ENCODE assay signal across 14 mouse cellular contexts in genomic region chr1:119654307-119654706, GRCm38 (mm10). TPM values are rescaled to one million over a fixed set of nuclear protein-coding genes. Genes with fewer than 3 reads are reported as not detected.
DNase-seq lines count a peak whose midpoint lies in the region; ATAC-seq and TF ChIP-seq lines count a peak whose summit lies in the region.
"Had no signal": no experiment of that assay in that cellular context is flagged by ENCODE, and none has a peak within 500 bp of the region (broad histone marks: within the 10 kb centered on the region; RNA-seq: fewer than 3 reads in every experiment).

No protein-coding gene starts in this region.

- no peaks in the 10 kb centered on the region for H3K4me1 ChIP-seq in liver, adult 2 months (ENCODE audit: control insufficient read depth, insufficient read depth, low read length)
- H3K4me1 ChIP-seq in liver, embryonic 11.5 days (replicated peaks; ENCODE audit: control insufficient read depth, insufficient read depth, low read length) = peaks cover 2% of the 10 kb centered on the region
- H3K4me1 ChIP-seq: limb, embryonic 10.5 days had no signal

- peak; percentile 30 for DNase-seq in embryo, embryonic 10 days (ENCODE audit: low spot score)
- DNase-seq in embryo, embryonic 9.5 days (ENCODE audit: extremely low spot score) = no peak
- DNase-seq in liver, adult 2 months (ENCODE audit: extremely low read depth, low read depth, low spot score) = no peak
- no peak for DNase-seq in liver, embryonic 11.5 days (ENCODE audit: low spot score)
- peak; percentile 40 for DNase-seq in A20 (ENCODE audit: low read depth, low spot score)
- no peak for DNase-seq in brain, embryonic 14.5 days (ENCODE audit: low read depth)
- no peak for DNase-seq in kidney, postnatal 14 days
- DNase-seq: adrenal gland, postnatal 10 days; gastrocnemius, postnatal 10 days; lung, postnatal 36 days; spleen, adult 18-20 months; thymus, adult 18-20 months had no signal

- no peaks in the 10 kb centered on the region for H3K79me2 ChIP-seq in liver, adult 2 months (ENCODE audit: control insufficient read depth, insufficient read depth, low read length)

- TF ChIP-seq CTCF in liver, adult 2 months (IDR thresholded peaks at IDR 0.05; ENCODE audit: low read depth, low read length) = peak; percentile 10; the same call in 1 of the 2 replicates
- TF ChIP-seq CTCF in brain, embryonic 14.5 days (IDR thresholded peaks at IDR 0.05; ENCODE audit: borderline replicate concordance, extremely low read depth, insufficient read depth, insufficient read length) = peak; percentile 39; the same call in 1 of the 2 replicates

- H3K27me3 ChIP-seq in liver, adult 2 months (ENCODE audit: control insufficient read depth, insufficient read depth, low read length) = no peaks in the 10 kb centered on the region
- no peaks in the 10 kb centered on the region for H3K27me3 ChIP-seq in liver, embryonic 11.5 days (replicated peaks; ENCODE audit: control insufficient read depth, insufficient read depth, low read length)

- ATAC-seq in liver, embryonic 11.5 days (replicated peaks; ENCODE audit: low FRiP score) = no peak
- ATAC-seq in monocyte, adult 5-6 weeks (replicated peaks; ENCODE audit: insufficient number of reproducible peaks, low FRiP score, low TSS enrichment, poor library complexity, severe bottlenecking) = no peak

- no peaks in the 10 kb centered on the region for H3K9me3 ChIP-seq in liver, embryonic 11.5 days (ENCODE audit: control insufficient read depth, low read length)
- H3K9me3 ChIP-seq: limb, embryonic 10.5 days had no signal

- no peak for TF ChIP-seq POLR2A in liver, adult 2 months (IDR thresholded peaks at IDR 0.05; ENCODE audit: extremely low read depth, insufficient read depth, low read length)
- no peak for TF ChIP-seq POLR2A in brain, embryonic 14.5 days (IDR thresholded peaks at IDR 0.05; ENCODE audit: borderline replicate concordance, extremely low read depth, insufficient read depth, insufficient read length, poor library complexity, severe bottlenecking)

- no peaks in the 10 kb centered on the region for H3K36me3 ChIP-seq in liver, adult 2 months (ENCODE audit: control insufficient read depth, insufficient read depth, low read length)
- no peaks in the 10 kb centered on the region for H3K36me3 ChIP-seq in liver, embryonic 11.5 days (ENCODE audit: control insufficient read depth, insufficient read depth, low read length)

- H3K4me3 ChIP-seq in liver, adult 2 months (ENCODE audit: insufficient read depth, low read depth, low read length) = no peak overlapping the region
- no peak overlapping the region for H3K4me3 ChIP-seq in liver, embryonic 11.5 days (ENCODE audit: low read depth, low read length)
- H3K4me3 ChIP-seq: limb, embryonic 10.5 days had no signal

- H3K4me2 ChIP-seq in liver, embryonic 11.5 days = no peak overlapping the region

- H3K27ac ChIP-seq in liver, adult 2 months (replicated peaks; ENCODE audit: insufficient read depth, low read depth, low read length) = no peak overlapping the region
- H3K27ac ChIP-seq in liver, embryonic 11.5 days (ENCODE audit: low read depth, low read length) = no peak overlapping the region
- H3K27ac ChIP-seq: limb, embryonic 10.5 days had no signal

- 95% methylated on average over 2 of the region's 2 CpGs for WGBS in liver, adult 2 months
- 81% methylated on average over 2 of the region's 2 CpGs for WGBS in liver, embryonic 11.5 days

- H3K9ac ChIP-seq in liver, adult 2 months (ENCODE audit: low read depth, low read length) = no peak overlapping the region
- H3K9ac ChIP-seq in liver, embryonic 11.5 days (ENCODE audit: low read depth, low read length) = no peak overlapping the region

RNA-seq across cellular contexts. Expression of gene Epb41l5, which starts 5.5 kb away (rescaled TPM):
- 38.0 and 47.3 TPM in 2 replicates for total RNA-seq in liver, adult 2 months (2014; rRNA removed)
- 14.9 and 18.8 TPM in 2 replicates for polyA plus RNA-seq in liver, adult 2 months (2012; rRNA removed)
- polyA plus RNA-seq in liver, embryonic 11.5 days (2014; fragmentation: Nextera tagmentation; extraction: Ambion mirVana) = 26.2 and 29.0 TPM in 2 replicates
- polyA plus RNA-seq in brain, embryonic 14.5 days (2012; rRNA removed) = 10.6 and 13.5 TPM in 2 replicates
- total RNA-seq in monocyte, adult 5-6 weeks (2017) = 0.19 to 1.3 TPM (median 0.76 TPM) in 3 replicates

Comparison
In these comparisons a context has a peak if more than half of its experiments do, and no peak if none do; other contexts are left out.
1. DNase-seq: peak in embryo, embryonic 10 days (single experiment) and A20 (single experiment); none in embryo, embryonic 9.5 days (single experiment), liver, adult 2 months (single experiment), liver, embryonic 11.5 days (single experiment), brain, embryonic 14.5 days (single experiment) and kidney, postnatal 14 days (single experiment).